Mouse (Mus musculus) right cerebral cortex, postnatal 14 days (tissue): ENCODE measurements around the gene Duxbl1.
A peak's percentile ranks its signal among the peaks of the same experiment; 100 is the strongest.
"Not testable (repeated sequence)": the region's sequence is repeated elsewhere in the genome, so short reads cannot be mapped to it uniquely, and the experiment has no call there.

ENCODE experiments used
- DNase-seq: peaks from one replicate; pipeline ENCODE4 v3.0.0; 2022

Gene Duxbl1

DNA sequence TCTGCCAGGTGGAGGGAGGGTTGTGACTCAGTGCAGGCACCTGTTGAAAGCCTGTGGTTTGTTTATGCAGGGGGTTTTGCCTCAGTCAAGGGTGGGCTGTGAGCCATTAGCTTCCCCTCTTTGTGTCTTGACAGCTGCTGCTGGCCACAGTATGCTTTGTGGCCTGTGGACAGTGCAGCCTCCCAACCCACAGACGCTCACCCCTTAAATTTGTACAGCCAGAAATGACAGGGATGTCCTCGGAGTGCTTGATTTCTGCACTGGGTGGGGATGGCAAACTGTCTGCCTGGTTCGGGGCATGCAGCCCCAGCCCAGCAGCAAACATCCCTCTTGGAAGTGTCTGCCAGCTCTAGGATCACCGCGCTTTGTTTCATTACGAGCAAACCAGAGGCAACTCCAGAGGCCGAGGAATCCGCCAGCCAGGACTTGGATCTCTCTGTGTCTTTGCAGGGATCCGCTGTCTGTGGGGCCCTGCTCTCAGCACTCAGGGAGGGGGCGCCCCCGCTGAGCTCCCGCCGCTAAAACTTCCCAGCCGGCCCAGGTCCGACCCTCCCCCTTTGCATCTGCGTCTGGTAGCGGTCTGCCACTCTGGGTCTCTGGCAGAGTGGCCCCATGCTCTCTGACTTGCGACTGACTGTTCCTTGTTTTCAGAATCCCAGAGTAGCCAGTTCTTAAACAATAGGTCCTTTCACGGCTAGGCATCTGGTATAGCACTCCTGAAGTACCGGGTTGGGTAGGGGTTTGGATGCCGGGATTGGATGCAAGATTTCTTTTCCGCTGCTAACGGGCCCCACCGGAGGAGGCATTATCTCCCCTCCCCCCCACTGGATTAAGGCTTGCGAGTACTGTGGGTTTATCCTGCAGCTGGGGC lies at the start of gene Duxbl1:
Gene Duxbl1, plus strand, starts transcription at position 207 of the 871 bp plus-strand sequence.
- not testable (repeated sequence) for DNase-seq

DNA sequence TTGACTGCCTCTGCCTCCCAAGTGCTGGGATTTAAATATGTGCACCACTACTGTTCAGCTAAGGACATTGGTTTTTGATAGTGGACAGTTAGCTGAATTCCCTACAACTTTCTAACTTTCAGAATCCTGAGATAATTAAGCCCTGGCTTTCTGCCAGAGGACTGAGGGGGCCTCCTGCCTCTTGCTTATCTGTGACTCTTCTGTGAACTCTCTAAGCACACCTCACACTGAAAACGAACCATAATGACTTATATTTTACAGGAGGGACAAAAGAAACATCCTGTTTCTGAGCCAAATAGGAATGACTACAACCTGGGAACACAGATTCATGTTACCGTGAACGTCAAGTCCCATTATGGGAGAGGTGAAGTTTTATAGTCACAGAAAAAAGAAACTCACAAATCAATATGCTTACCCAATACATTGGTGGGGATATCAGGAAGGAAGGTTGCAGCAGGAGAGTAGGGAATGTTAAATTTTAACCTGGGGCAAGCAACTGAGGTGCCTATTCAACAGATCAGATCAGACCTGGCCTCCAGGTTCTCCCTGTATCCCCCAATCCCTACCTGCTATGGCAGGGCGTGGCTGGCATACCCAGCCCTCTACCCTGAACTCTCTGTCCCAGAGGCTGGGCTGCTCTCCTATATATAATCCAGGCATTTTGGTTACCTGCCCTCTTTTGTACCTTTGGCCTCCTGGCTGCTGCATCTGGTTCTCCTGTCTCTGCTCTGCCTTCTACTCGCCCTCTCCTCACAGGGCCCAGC lies 41.3 kb upstream of the Duxbl1 start:
- not testable (repeated sequence) for DNase-seq

DNA sequence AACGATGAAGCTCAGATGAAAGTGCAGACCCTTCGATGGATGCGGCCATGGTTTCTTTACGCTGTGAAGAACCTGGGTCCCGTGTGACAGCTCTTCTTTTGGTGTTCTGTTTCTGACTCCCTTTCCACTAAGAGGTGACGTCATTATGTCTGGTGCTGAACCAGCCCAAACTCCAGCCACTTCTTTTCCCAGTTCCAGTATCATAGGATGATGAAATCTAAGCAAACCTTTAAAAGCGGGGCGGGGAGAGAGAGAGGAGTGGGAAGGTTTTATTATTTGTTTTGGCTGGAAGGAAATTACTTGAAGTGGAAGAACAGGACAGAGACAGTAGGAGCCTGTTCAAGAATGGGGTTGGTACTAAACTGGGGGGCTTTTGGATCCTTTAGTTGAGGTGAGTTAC lies 40.4 kb upstream of the Duxbl1 start, which contains the start of gene Cphx1:
Gene Cphx1, plus strand, starts transcription at position 301 of the 400 bp plus-strand sequence.
- DNase-seq: not testable (repeated sequence)

DNA sequence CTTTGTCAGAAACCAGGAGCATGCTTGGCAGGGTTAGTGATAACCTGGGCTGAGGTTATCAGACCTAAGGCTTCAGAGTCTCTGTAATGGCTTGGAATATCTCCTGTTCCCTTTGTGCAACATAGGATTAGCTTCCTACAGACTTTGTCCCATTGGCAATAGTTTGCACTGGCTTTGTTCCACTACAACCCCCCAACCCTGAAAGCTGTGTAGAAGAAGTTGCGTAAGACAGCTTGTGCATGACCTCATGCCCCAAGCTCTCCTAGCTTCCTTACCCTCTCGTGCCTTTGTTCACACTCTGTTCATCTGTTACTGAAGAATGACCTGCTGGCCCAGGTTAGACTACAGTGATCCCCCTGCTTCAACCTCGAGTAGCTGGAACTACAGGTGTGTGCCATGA lies 20.5 kb upstream of the Duxbl1 start:
- not testable (repeated sequence) for DNase-seq

DNA sequence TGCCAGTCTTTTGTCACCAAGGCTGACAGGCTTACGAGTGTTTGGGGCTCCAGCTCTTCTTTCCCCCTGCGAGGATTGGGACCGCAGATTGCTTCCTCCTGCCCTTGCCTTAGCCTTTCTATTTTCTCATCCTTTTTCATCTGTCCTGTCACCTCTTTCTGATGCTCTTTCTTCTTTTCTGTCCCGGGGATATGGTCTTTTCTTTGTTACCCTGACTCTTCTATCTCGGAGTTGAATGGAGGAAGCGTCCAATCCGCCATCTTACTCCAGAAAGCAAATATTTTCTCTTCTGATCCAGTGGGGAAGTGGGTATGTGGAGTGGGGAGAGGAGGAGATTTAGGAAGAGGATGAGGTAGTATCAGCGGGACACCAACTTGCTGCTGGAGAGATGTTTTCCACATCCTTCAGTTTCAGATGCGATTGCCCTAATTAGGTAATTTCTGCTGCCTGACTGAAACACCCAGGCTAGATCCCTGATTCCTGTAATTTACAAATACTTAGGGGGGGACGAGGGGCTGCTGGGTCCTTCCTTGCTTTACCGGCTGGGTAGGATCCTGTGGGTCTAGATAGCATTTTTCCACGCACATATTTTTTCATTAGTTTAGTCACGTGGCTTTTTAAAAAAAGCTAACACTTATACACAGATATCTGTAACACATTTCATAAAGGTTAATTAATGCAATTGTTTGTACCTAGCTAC lies 1.0 kb downstream of the Duxbl1 start:
- DNase-seq: not testable (repeated sequence)

- DNase-seq: peak; percentile 4
Observed at GRCm38 (mm10) chr14:25981880-25982279, 3.5 kb downstream of the Duxbl1 start.

DNA sequence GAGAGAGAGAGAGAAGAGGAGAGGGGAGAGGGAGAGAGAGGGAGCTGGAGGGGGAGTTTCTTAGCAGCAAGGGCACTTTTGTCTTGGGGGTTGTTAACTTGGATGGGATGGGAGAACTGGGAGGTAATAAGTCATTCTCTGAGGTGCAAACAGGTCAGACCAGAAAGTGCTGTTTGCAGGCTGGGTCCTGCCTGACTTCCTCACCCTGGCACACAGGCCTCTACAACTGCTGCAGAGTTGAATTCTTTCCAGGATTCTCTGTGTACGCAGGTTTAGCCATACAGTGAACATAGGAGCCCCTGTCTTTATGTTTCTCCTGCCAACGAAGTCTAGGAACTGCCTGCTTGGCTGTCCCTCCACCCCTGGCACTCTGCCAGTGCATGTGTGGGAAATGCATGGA lies 29.1 kb downstream of the Duxbl1 start:
- DNase-seq: not testable (repeated sequence)

DNA sequence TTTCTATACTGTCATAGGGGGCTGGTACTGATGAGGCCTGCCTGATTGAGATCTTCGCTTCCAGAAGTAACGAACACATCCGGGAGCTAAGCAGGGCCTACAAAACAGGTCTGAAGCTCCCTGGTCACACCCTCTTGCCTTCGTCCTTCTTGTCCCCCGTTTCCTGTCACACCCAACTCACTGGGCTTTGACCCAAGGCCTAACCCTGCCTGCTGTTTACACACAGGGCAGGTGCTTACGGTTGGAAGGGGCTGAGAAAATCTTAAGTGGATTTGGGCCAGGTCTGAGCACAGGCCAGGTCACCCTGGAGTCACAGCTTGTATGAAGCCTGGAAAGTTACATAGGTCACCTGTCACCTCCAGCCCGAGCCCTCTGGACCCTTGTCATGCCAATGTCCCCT lies 38.0 kb downstream of the Duxbl1 start:
- DNase-seq: not testable (repeated sequence)

DNA sequence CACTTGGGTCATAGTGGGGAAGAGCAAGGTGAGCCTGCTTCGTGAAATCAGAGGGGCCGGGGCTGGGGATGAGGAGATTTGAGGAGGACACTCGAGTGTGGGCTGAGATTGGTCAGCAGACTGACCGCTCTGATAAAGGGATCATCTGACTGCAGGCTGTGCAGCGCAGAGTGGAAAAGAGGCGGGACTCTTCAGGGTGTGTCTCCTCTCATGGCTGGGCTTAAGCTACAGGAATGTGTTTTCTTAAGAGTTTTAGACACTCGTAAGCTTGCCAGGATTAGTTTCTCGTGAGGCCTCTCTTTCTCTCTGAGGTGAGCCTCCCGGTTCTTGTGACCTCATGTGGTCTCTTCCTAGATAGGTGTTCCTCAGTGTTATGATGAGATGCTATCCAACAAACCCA lies 43.2 kb downstream of the Duxbl1 start:
- DNase-seq: not testable (repeated sequence)

DNA sequence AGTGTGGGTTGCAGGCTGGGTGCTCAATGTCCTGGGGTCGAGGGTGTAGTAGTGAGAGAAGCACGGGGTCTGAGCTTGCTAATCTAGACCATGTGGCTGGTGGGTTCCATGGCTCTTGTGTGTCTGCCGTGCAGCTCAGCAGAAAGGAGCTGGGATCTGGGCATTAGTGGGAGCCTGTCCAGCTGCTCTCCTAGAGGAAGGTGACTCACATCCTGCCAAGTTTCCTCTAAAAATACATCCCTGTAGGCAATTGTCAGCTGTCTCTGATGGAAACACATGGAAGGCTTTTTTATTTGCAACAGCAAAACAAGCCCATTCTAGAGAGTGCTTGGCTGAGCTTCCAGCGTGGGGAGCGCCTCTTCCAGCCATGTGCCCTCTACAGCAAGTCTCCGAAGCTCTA lies 44.5 kb downstream of the Duxbl1 start:
- not testable (repeated sequence) for DNase-seq

- DNase-seq: not testable (repeated sequence)
Observed at GRCm38 (mm10) chr14:26025653-26026052, 47.3 kb downstream of the Duxbl1 start.

GRCm38 (mm10) chr14:26034364-26034763 lies 56.0 kb downstream of the Duxbl1 start:
- DNase-seq: not testable (repeated sequence)

GRCm38 (mm10) chr14:26035439-26035838 lies 57.1 kb downstream of the Duxbl1 start:
- not testable (repeated sequence) for DNase-seq
